Mouse (Mus musculus): ENCODE measurements around the gene Gm45785.

DNA sequence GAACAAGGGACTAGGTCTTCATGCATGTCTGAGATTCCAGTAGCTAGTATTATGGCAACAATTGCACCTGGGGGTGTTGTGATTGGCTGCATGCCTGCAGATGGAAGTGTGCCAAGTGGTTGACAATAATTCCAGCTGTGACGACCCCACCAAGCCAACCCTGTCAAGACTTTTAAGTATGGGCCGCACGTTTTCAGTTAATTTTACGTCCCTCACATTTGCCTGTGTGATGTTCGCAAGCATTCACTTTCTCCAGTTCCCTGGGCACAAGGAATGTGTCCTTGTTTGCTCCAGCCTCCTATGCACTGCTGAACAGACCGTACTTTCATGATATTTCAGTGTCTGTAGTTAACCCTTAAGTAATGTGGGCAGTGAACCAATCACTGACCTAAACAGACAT, 53.5 kb downstream of the Gm45785 start:
- TF ChIP-seq CTCF (IDR thresholded peaks at IDR 0.05; ENCODE audit: extremely low read depth, insufficient read depth, insufficient read length, insufficient replicate concordance), result no peak
- no peak for TF ChIP-seq POLR2A (IDR thresholded peaks at IDR 0.05; ENCODE audit: low read depth, low read length)

All from spleen, adult 2 months (tissue).